8 mouse cellular contexts compared by ENCODE assay signal in the genomic region with DNA sequence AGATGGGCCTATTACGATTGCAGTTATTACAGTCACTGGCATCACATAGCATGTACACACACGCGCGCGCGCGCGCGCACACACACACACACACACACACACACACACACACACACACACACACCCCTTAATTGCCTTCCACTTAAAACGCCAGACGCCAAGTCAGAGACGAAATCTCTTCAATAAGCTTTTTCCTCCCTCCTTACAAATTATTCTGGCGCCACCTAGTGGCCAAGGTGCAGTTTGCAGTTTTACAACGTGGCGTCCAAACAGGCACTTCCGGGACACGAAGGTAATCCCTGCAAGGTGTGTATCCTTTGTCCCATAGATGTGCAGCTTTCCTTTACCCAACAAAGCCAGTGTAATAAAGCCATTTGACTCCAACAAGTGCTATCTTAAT. TPM values are rescaled to one million over a fixed set of nuclear protein-coding genes. Genes with fewer than 3 reads are reported as not detected.
A peak's percentile ranks its signal among the peaks of the same experiment; 100 is the strongest.
DNase-seq lines count a peak whose midpoint lies in the region; ATAC-seq and TF ChIP-seq lines count a peak whose summit lies in the region.

No protein-coding gene starts in this region.

- peak; percentile 74 to 94 for TF ChIP-seq CTCF in CH12.LX (conservative IDR thresholded peaks at IDR 0.05 in 1 of 2, IDR thresholded peaks at IDR 0.05 in 1 of 2; ENCODE audit: low read depth in 2 of 2, low read length in 2 of 2)

- ATAC-seq in heart, embryonic 15.5 days (replicated peaks; ENCODE audit: insufficient number of reproducible peaks, insufficient read depth, low FRiP score, low read depth): no peak
- no peak for ATAC-seq in liver, embryonic 13.5 days (ENCODE audit: low read depth)
- 0 out of 2 replicates have a peak, but pooled peaks have one; percentile 27 for ATAC-seq in neural tube, embryonic 11.5 days (ENCODE audit: insufficient read depth, low FRiP score, low TSS enrichment)
- peak; percentile 30; the same call in 1 of the 2 replicates for ATAC-seq in stomach, embryonic 16.5 days (ENCODE audit: insufficient read depth, low FRiP score)

- in situ Hi-C loops in CH12.LX (cut with MboI; ENCODE audit: low pct_ligation_motif_present, low pct_unique_long_range_greater_than_20kb, low sequenced_read_pairs): loop anchor here (5.0 kb wide), 2 partner anchors 38 to 63 kb away; partner anchors contain the start of gene Rimklb

- DNase-seq in CH12.LX (ENCODE audit: extremely low read depth): peak; percentile 86
- DNase-seq in c-Kit-negative CD71-positive TER-119-positive erythroid progenitor cells, embryonic 14.5 days (ENCODE audit: low read depth, low spot score): peak; percentile 62
- DNase-seq in forebrain, embryonic 10.5 days (ENCODE audit: extremely low spot score, low spot score): peak; percentile 78
- DNase-seq in kidney, postnatal 14 days: peak; percentile 74
- DNase-seq in liver, embryonic 13.5 days: peak; percentile 58
- peak; percentile 81 for DNase-seq in neural tube, embryonic 11.5 days (ENCODE audit: low spot score)

- H3K4me3 ChIP-seq in CH12.LX (replicated peaks in 1 of 3; ENCODE audit: low read depth in 2 of 3, low read length in 2 of 3, poor library complexity in 1 of 3): no peak overlapping the region
- H3K4me3 ChIP-seq in forebrain, embryonic 10.5 days: peak overlapping the region; percentile 29
- 0 out of 2 replicates have a peak overlapping the region, but pooled peaks have one; percentile 13 for H3K4me3 ChIP-seq in heart, embryonic 15.5 days
- H3K4me3 ChIP-seq in liver, embryonic 13.5 days (replicated peaks): no peak overlapping the region
- H3K4me3 ChIP-seq in neural tube, embryonic 11.5 days (ENCODE audit: low read depth, low read length): no peak overlapping the region
- no peak overlapping the region; the same call in 1 of the 2 replicates for H3K4me3 ChIP-seq in stomach, embryonic 16.5 days (replicated peaks; ENCODE audit: low read length)

- TF ChIP-seq EP300 in CH12.LX (IDR thresholded peaks at IDR 0.05; ENCODE audit: low read length): no peak

- no peaks in the 10 kb centered on the region for H3K27me3 ChIP-seq in CH12.LX (replicated peaks)
- H3K27me3 ChIP-seq in forebrain, embryonic 10.5 days (ENCODE audit: poor library complexity, severe bottlenecking): peaks cover 32% of the 10 kb centered on the region
- H3K27me3 ChIP-seq in heart, embryonic 15.5 days: peaks cover 23% of the 10 kb centered on the region
- H3K27me3 ChIP-seq in liver, embryonic 13.5 days: peaks cover 12% of the 10 kb centered on the region
- no peaks in the 10 kb centered on the region for H3K27me3 ChIP-seq in neural tube, embryonic 11.5 days (ENCODE audit: control insufficient read depth, insufficient read depth, low read length)
- no peaks in the 10 kb centered on the region for H3K27me3 ChIP-seq in stomach, embryonic 16.5 days (ENCODE audit: control insufficient read depth, insufficient read depth, low read length)

- peaks cover 3 to 43% of the 10 kb centered on the region in 2 experiments for H3K4me1 ChIP-seq in CH12.LX (ENCODE audit: control insufficient read depth in 1 of 2, insufficient read depth in 2 of 2)
- peaks cover 23% of the 10 kb centered on the region for H3K4me1 ChIP-seq in forebrain, embryonic 10.5 days
- peaks cover 8% of the 10 kb centered on the region for H3K4me1 ChIP-seq in heart, embryonic 15.5 days (replicated peaks)
- H3K4me1 ChIP-seq in liver, embryonic 13.5 days (replicated peaks): 0 out of 2 replicates have a peak, but pooled peaks cover 6% of the 10 kb centered on the region
- no peaks in the 10 kb centered on the region for H3K4me1 ChIP-seq in neural tube, embryonic 11.5 days (ENCODE audit: control insufficient read depth, insufficient read depth, low read length)
- no peaks in the 10 kb centered on the region for H3K4me1 ChIP-seq in stomach, embryonic 16.5 days (ENCODE audit: control insufficient read depth, insufficient read depth, low read length)

- H3K4me2 ChIP-seq in CH12.LX (ENCODE audit: insufficient read depth, low read depth, poor library complexity, severe bottlenecking): 0 out of 2 replicates have a peak overlapping the region, but pooled peaks have one; percentile 32
- peak overlapping the region; percentile 49 for H3K4me2 ChIP-seq in heart, embryonic 15.5 days
- H3K4me2 ChIP-seq in liver, embryonic 13.5 days: 0 out of 2 replicates have a peak overlapping the region, but pooled peaks have one; percentile 14
- no peak overlapping the region for H3K4me2 ChIP-seq in neural tube, embryonic 11.5 days (ENCODE audit: low read depth)
- H3K4me2 ChIP-seq in stomach, embryonic 16.5 days (ENCODE audit: low read depth, low read length): peak overlapping the region; percentile 43

- no peak overlapping the region for H3K9ac ChIP-seq in CH12.LX (ENCODE audit: insufficient read depth, low read depth)
- H3K9ac ChIP-seq in heart, embryonic 15.5 days: 0 out of 2 replicates have a peak overlapping the region, but pooled peaks have one; percentile 21
- H3K9ac ChIP-seq in liver, embryonic 13.5 days: no peak overlapping the region
- no peak overlapping the region for H3K9ac ChIP-seq in neural tube, embryonic 11.5 days (ENCODE audit: low read length)
- H3K9ac ChIP-seq in stomach, embryonic 16.5 days (ENCODE audit: low read length): peak overlapping the region; percentile 35; the same call in 1 of the 2 replicates

- H3K27ac ChIP-seq in CH12.LX (ENCODE audit: insufficient read depth, low read depth): no peak overlapping the region
- H3K27ac ChIP-seq in forebrain, embryonic 10.5 days: no peak overlapping the region
- H3K27ac ChIP-seq in heart, embryonic 15.5 days: no peak overlapping the region
- H3K27ac ChIP-seq in liver, embryonic 13.5 days: no peak overlapping the region
- H3K27ac ChIP-seq in neural tube, embryonic 11.5 days (ENCODE audit: low read depth, low read length): no peak overlapping the region
- H3K27ac ChIP-seq in stomach, embryonic 16.5 days (ENCODE audit: low read length): no peak overlapping the region

- no peak for TF ChIP-seq POLR2A in CH12.LX (IDR thresholded peaks at IDR 0.05; ENCODE audit: low read depth, low read length)

- TF ChIP-seq RAD21 in CH12.LX (IDR thresholded peaks at IDR 0.05; ENCODE audit: low read depth, low read length): peak; percentile 88

- peaks cover 2% of the 10 kb centered on the region for H3K9me3 ChIP-seq in CH12.LX (replicated peaks; ENCODE audit: low read length)
- H3K9me3 ChIP-seq in forebrain, embryonic 10.5 days: no peaks in the 10 kb centered on the region
- H3K9me3 ChIP-seq in heart, embryonic 15.5 days (replicated peaks): no peaks in the 10 kb centered on the region
- no peaks in the 10 kb centered on the region for H3K9me3 ChIP-seq in liver, embryonic 13.5 days (replicated peaks)
- no peaks in the 10 kb centered on the region for H3K9me3 ChIP-seq in neural tube, embryonic 11.5 days (ENCODE audit: control insufficient read depth, low read length)
- no peaks in the 10 kb centered on the region for H3K9me3 ChIP-seq in stomach, embryonic 16.5 days (replicated peaks; ENCODE audit: control insufficient read depth, low read length)

- H3K79me2 ChIP-seq in CH12.LX (replicated peaks; ENCODE audit: control insufficient read depth, extremely low read depth, insufficient read depth, poor library complexity, severe bottlenecking): no peaks in the 10 kb centered on the region

- dilution Hi-C loops in CH12.LX (cut with MboI; ENCODE audit: extremely low pct_ligation_motif_present, extremely low pct_unique_long_range_greater_than_20kb, low sequenced_read_pairs): no loop called here

- 17% methylated on average over 17 of the region's 17 CpGs for WGBS in forebrain, embryonic 10.5 days
- WGBS in heart, embryonic 15.5 days: 11% methylated on average over 17 of the region's 17 CpGs
- WGBS in liver, embryonic 13.5 days (ENCODE audit: insufficient replicate concordance): 13% methylated on average over 17 of the region's 17 CpGs
- WGBS in neural tube, embryonic 11.5 days: 11% methylated on average over 17 of the region's 17 CpGs
- 15% methylated on average over 17 of the region's 17 CpGs for WGBS in stomach, embryonic 16.5 days

- peaks cover 0 to 57% of the 10 kb centered on the region in 2 experiments for H3K36me3 ChIP-seq in CH12.LX (replicated peaks in 1 of 2; ENCODE audit: control insufficient read depth in 1 of 2, insufficient read depth in 1 of 2, low read length in 1 of 2)
- no peaks in the 10 kb centered on the region for H3K36me3 ChIP-seq in forebrain, embryonic 10.5 days (replicated peaks)
- H3K36me3 ChIP-seq in heart, embryonic 15.5 days: no peaks in the 10 kb centered on the region
- H3K36me3 ChIP-seq in liver, embryonic 13.5 days: no peaks in the 10 kb centered on the region
- no peaks in the 10 kb centered on the region for H3K36me3 ChIP-seq in neural tube, embryonic 11.5 days (ENCODE audit: control insufficient read depth, insufficient read depth, low read length)
- no peaks in the 10 kb centered on the region for H3K36me3 ChIP-seq in stomach, embryonic 16.5 days (ENCODE audit: control insufficient read depth, insufficient read depth, low read length)

RNA-seq across cellular contexts. Expression of gene Aicda, which starts 6.8 kb away (rescaled TPM):
- total RNA-seq in CH12.LX (2012; rRNA removed) (5.4 and 6.4 TPM in 2 replicates), CH12.LX (2014; rRNA removed) (41.1 TPM in 2 replicates)
- 33.3 and 36.6 TPM in 2 replicates for polyA plus RNA-seq in CH12.LX (2012; ENCODE audit: insufficient read length, low read depth)
- not detected in 2 replicates for polyA plus RNA-seq in forebrain, embryonic 10.5 days (2016; fragmentation: Nextera tagmentation; extraction: Ambion mirVana)
- 0.14 TPM in 1 of 2 replicates, not detected in the other for polyA plus RNA-seq in heart, embryonic 15.5 days (2015; fragmentation: Nextera tagmentation; extraction: Ambion mirVana)
- not detected in 2 replicates for polyA plus RNA-seq in liver, embryonic 13.5 days (2015; fragmentation: Nextera tagmentation; extraction: Ambion mirVana)
- polyA plus RNA-seq in neural tube, embryonic 11.5 days (2014; fragmentation: Nextera tagmentation; extraction: Ambion mirVana): not detected in 2 replicates
- 0.14 TPM in 1 of 2 replicates, not detected in the other for polyA plus RNA-seq in stomach, embryonic 16.5 days (2015; fragmentation: Nextera tagmentation; extraction: Ambion mirVana)

RNA-seq across cellular contexts. Expression of gene Apobec1, which starts 41.8 kb away (rescaled TPM):
- 32.2 and 39.6 TPM in 2 replicates for total RNA-seq in CH12.LX (2012; rRNA removed)
- 42.6 and 46.2 TPM in 2 replicates for total RNA-seq in CH12.LX (2014; rRNA removed)
- polyA plus RNA-seq in CH12.LX (2012; ENCODE audit: insufficient read length, low read depth): 34.4 and 41.9 TPM in 2 replicates
- 1.4 and 1.5 TPM in 2 replicates for polyA plus RNA-seq in forebrain, embryonic 10.5 days (2016; fragmentation: Nextera tagmentation; extraction: Ambion mirVana)
- polyA plus RNA-seq in heart, embryonic 15.5 days (2015; fragmentation: Nextera tagmentation; extraction: Ambion mirVana): 3.3 and 5.7 TPM in 2 replicates
- 2.8 and 3.8 TPM in 2 replicates for polyA plus RNA-seq in liver, embryonic 13.5 days (2015; fragmentation: Nextera tagmentation; extraction: Ambion mirVana)
- polyA plus RNA-seq in neural tube, embryonic 11.5 days (2014; fragmentation: Nextera tagmentation; extraction: Ambion mirVana): 1.6 and 1.9 TPM in 2 replicates
- 6.1 and 6.2 TPM in 2 replicates for polyA plus RNA-seq in stomach, embryonic 16.5 days (2015; fragmentation: Nextera tagmentation; extraction: Ambion mirVana)

RNA-seq across cellular contexts. Expression of gene Gdf3, which starts 49.5 kb away (rescaled TPM):
- total RNA-seq in CH12.LX (2012; rRNA removed) (not detected in 2 replicates), CH12.LX (2014; rRNA removed) (not detected in 2 replicates)
- not detected in 2 replicates for polyA plus RNA-seq in CH12.LX (2012; ENCODE audit: insufficient read length, low read depth)
- 0.09 TPM in 1 of 2 replicates, not detected in the other for polyA plus RNA-seq in forebrain, embryonic 10.5 days (2016; fragmentation: Nextera tagmentation; extraction: Ambion mirVana)
- polyA plus RNA-seq in heart, embryonic 15.5 days (2015; fragmentation: Nextera tagmentation; extraction: Ambion mirVana): 0.11 and 0.33 TPM in 2 replicates
- 5.4 and 5.6 TPM in 2 replicates for polyA plus RNA-seq in liver, embryonic 13.5 days (2015; fragmentation: Nextera tagmentation; extraction: Ambion mirVana)
- 0.13 TPM in 1 of 2 replicates, not detected in the other for polyA plus RNA-seq in neural tube, embryonic 11.5 days (2014; fragmentation: Nextera tagmentation; extraction: Ambion mirVana)
- 0.14 and 0.18 TPM in 2 replicates for polyA plus RNA-seq in stomach, embryonic 16.5 days (2015; fragmentation: Nextera tagmentation; extraction: Ambion mirVana)

RNA-seq across cellular contexts. Expression of gene Mfap5, which starts 54.8 kb away (rescaled TPM):
- 0.13 and 0.42 TPM in 2 replicates for total RNA-seq in CH12.LX (2012; rRNA removed)
- 0.15 TPM in 1 of 2 replicates, not detected in the other for total RNA-seq in CH12.LX (2014; rRNA removed)
- polyA plus RNA-seq in CH12.LX (2012; ENCODE audit: insufficient read length, low read depth): 0.16 TPM in 1 of 2 replicates, not detected in the other
- 0.12 and 0.42 TPM in 2 replicates for polyA plus RNA-seq in forebrain, embryonic 10.5 days (2016; fragmentation: Nextera tagmentation; extraction: Ambion mirVana)
- polyA plus RNA-seq in heart, embryonic 15.5 days (2015; fragmentation: Nextera tagmentation; extraction: Ambion mirVana): 32.9 and 36.3 TPM in 2 replicates
- 0.42 and 0.58 TPM in 2 replicates for polyA plus RNA-seq in liver, embryonic 13.5 days (2015; fragmentation: Nextera tagmentation; extraction: Ambion mirVana)
- 0.42 and 0.84 TPM in 2 replicates for polyA plus RNA-seq in neural tube, embryonic 11.5 days (2014; fragmentation: Nextera tagmentation; extraction: Ambion mirVana)
- polyA plus RNA-seq in stomach, embryonic 16.5 days (2015; fragmentation: Nextera tagmentation; extraction: Ambion mirVana): 86.4 and 115 TPM in 2 replicates

Comparison
In these comparisons a context has a peak if more than half of its experiments do, and no peak if none do; other contexts are left out.
1. H3K4me3 ChIP-seq: peak in forebrain, embryonic 10.5 days (single experiment) and heart, embryonic 15.5 days (single experiment); none in CH12.LX (0 of 3), liver, embryonic 13.5 days (single experiment), neural tube, embryonic 11.5 days (single experiment) and stomach, embryonic 16.5 days (single experiment).
2. H3K9ac ChIP-seq: peak in heart, embryonic 15.5 days (single experiment) and stomach, embryonic 16.5 days (single experiment); none in CH12.LX (single experiment), liver, embryonic 13.5 days (single experiment) and neural tube, embryonic 11.5 days (single experiment).
3. ATAC-seq: peak in neural tube, embryonic 11.5 days (single experiment) and stomach, embryonic 16.5 days (single experiment); none in heart, embryonic 15.5 days (single experiment) and liver, embryonic 13.5 days (single experiment).
4. RNA of gene Aicda, which starts 6.8 kb away (polyA plus RNA-seq): 33.3 to 36.6 TPM in CH12.LX; 0.14 TPM in stomach, embryonic 16.5 days, not detected in liver, embryonic 13.5 days, not detected in forebrain, embryonic 10.5 days, 0.14 TPM in heart, embryonic 15.5 days and not detected in neural tube, embryonic 11.5 days; every median in the first group is over 10 times any median in the second.
5. Peak in every context shown above with its lines, with median percentiles within 50 percentile points of each other: DNase-seq.